Mouse (Mus musculus): ENCODE data around the gene Irak4. TPM values are rescaled to one million over a fixed set of nuclear protein-coding genes. Genes with fewer than 3 reads are reported as not detected.
A peak's percentile ranks its signal among the peaks of the same experiment; 100 is the strongest.

Irak4 gene
- polyA plus RNA-seq, 1 experiment from 2014 or later: 6.1 TPM

GRCm38 (mm10) chr15:94571501-94571900, 28.1 kb downstream of the Irak4 start:
- no peak overlapping the region for H3K9ac ChIP-seq (ENCODE audit: low read depth, low read length)
- H3K27ac ChIP-seq (ENCODE audit: low read depth, low read length): no peak overlapping the region
- H3K4me2 ChIP-seq: no peak overlapping the region
- no peaks in the 10 kb centered on the region for H3K9me3 ChIP-seq (ENCODE audit: control insufficient read depth, low read length)
- ATAC-seq (replicated peaks; ENCODE audit: low FRiP score) (no peak), DNase-seq (ENCODE audit: low spot score) (no peak)
- no peaks in the 10 kb centered on the region; the same call in 1 of the 2 replicates for H3K4me1 ChIP-seq (replicated peaks; ENCODE audit: control insufficient read depth, insufficient read depth, low read length)
- 84% methylated on average over 4 of the region's 4 CpGs for WGBS
- no peak overlapping the region for H3K4me3 ChIP-seq (ENCODE audit: low read depth, low read length)
- no peaks in the 10 kb centered on the region for H3K36me3 ChIP-seq (ENCODE audit: control insufficient read depth, insufficient read depth, low read length)
- H3K27me3 ChIP-seq (replicated peaks; ENCODE audit: control insufficient read depth, insufficient read depth, low read length): no peaks in the 10 kb centered on the region

GRCm38 (mm10) chr15:94572746-94573145, 29.3 kb downstream of the Irak4 start:
- H3K27ac ChIP-seq (ENCODE audit: low read depth, low read length): no peak overlapping the region
- no peak overlapping the region for H3K4me3 ChIP-seq (ENCODE audit: low read depth, low read length)
- H3K4me1 ChIP-seq (replicated peaks; ENCODE audit: control insufficient read depth, insufficient read depth, low read length): no peaks in the 10 kb centered on the region; the same call in 1 of the 2 replicates
- no peaks in the 10 kb centered on the region for H3K36me3 ChIP-seq (ENCODE audit: control insufficient read depth, insufficient read depth, low read length)
- no peak overlapping the region for H3K9ac ChIP-seq (ENCODE audit: low read depth, low read length)
- WGBS: 72% methylated on average over 8 of the region's 8 CpGs
- ATAC-seq (replicated peaks; ENCODE audit: low FRiP score): no peak
- no peak overlapping the region for H3K4me2 ChIP-seq
- H3K9me3 ChIP-seq (ENCODE audit: control insufficient read depth, low read length): no peaks in the 10 kb centered on the region
- no peaks in the 10 kb centered on the region for H3K27me3 ChIP-seq (replicated peaks; ENCODE audit: control insufficient read depth, insufficient read depth, low read length)
- DNase-seq (ENCODE audit: low spot score): no peak

DNA sequence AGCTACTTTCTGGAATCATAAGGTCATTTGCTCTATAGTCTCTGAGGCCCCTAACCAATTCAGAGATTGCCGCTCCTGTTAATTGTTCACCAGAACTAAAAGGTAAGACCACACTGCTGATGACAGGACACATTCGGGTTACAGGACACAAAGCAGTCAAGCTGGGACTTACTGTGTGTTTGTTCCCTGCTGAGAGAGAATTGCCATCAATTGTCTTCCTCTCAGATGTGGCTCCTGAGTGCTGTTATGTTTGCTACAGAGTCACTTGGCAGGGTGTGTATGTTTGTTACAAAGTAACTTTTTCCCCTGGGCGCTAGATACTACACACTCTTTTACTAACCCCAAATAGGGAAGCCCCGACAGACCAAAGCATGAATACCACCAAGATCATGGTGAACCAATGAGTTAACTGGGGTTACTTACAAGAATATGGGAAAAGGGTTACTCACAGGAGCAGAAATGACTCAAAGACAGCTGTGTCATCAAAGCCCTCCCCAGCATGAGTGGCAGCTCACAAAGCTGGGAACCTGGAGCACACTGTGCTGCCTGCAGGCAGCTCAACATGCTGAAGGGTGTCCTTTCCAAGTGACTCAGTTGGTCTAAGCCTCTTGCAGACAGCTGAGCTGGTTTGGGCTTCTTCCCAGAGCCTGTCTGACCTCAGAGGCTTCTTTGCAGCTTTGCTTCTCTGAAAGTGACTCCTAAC, 31.3 kb downstream of the Irak4 start:
- Histone ChIP-seq H3K27me3 (replicated peaks; ENCODE audit: control insufficient read depth, insufficient read depth, low read length) (no peaks in the 10 kb centered on the region), H3K4me1 (replicated peaks; ENCODE audit: control insufficient read depth, insufficient read depth, low read length) (no peaks in the 10 kb centered on the region; the same call in 1 of the 2 replicates), H3K9me3 (ENCODE audit: control insufficient read depth, low read length) (no peaks in the 10 kb centered on the region), H3K36me3 (ENCODE audit: control insufficient read depth, insufficient read depth, low read length) (peaks cover 4% of the 10 kb centered on the region), H3K4me3 (ENCODE audit: low read depth, low read length) (no peak overlapping the region), H3K9ac (ENCODE audit: low read depth, low read length) (no peak overlapping the region), H3K27ac (ENCODE audit: low read depth, low read length) (no peak overlapping the region), H3K4me2 (no peak overlapping the region)
- 78% methylated on average over 4 of the region's 4 CpGs for WGBS
- ATAC-seq (replicated peaks; ENCODE audit: low FRiP score) (no peak), DNase-seq (ENCODE audit: low spot score) (no peak)

- ATAC-seq (replicated peaks; ENCODE audit: low FRiP score) (no peak), DNase-seq (ENCODE audit: low spot score) (no peak)
- WGBS: 80% methylated on average over 7 of the region's 7 CpGs
- Histone ChIP-seq H3K36me3 (ENCODE audit: control insufficient read depth, insufficient read depth, low read length) (peaks cover 43% of the 10 kb centered on the region), H3K27ac (ENCODE audit: low read depth, low read length) (no peak overlapping the region), H3K4me3 (ENCODE audit: low read depth, low read length) (no peak overlapping the region), H3K9me3 (ENCODE audit: control insufficient read depth, low read length) (no peaks in the 10 kb centered on the region), H3K9ac (ENCODE audit: low read depth, low read length) (no peak overlapping the region), H3K4me1 (replicated peaks; ENCODE audit: control insufficient read depth, insufficient read depth, low read length) (no peaks in the 10 kb centered on the region), H3K4me2 (no peak overlapping the region), H3K27me3 (replicated peaks; ENCODE audit: control insufficient read depth, insufficient read depth, low read length) (no peaks in the 10 kb centered on the region)
These were observed 38.7 kb downstream of the Irak4 start for GRCm38 (mm10) chr15:94582000-94582593.

DNA sequence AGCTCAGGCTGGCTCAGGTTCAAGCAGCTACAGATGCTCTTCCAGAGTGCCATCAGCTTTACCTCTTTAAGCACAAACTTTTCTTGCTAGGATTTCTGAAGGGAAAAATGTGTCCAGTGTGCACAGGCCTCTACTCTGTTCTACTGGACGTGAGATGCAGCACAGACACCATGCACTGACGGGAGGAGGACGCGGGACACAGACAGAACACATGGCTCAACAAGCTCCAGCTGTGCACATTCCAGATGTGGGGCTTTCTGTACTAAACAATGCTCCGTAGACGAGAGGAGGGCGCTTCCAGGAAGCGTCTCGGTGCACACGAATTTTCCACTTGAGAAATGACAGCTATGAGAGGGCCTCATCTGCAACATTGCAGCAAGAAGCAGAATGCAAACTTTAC, 39.7 kb downstream of the Irak4 start:
- H3K27me3 ChIP-seq (replicated peaks; ENCODE audit: control insufficient read depth, insufficient read depth, low read length): no peaks in the 10 kb centered on the region
- 0 out of 2 replicates have a peak, but pooled peaks cover 3% of the 10 kb centered on the region for H3K4me1 ChIP-seq (replicated peaks; ENCODE audit: control insufficient read depth, insufficient read depth, low read length)
- ATAC-seq (replicated peaks; ENCODE audit: low FRiP score) (no peak), DNase-seq (ENCODE audit: low spot score) (no peak)
- H3K4me3 ChIP-seq (ENCODE audit: low read depth, low read length): no peak overlapping the region
- H3K27ac ChIP-seq (ENCODE audit: low read depth, low read length): no peak overlapping the region
- peaks cover 43% of the 10 kb centered on the region for H3K36me3 ChIP-seq (ENCODE audit: control insufficient read depth, insufficient read depth, low read length)
- 89% methylated on average over 10 of the region's 10 CpGs for WGBS
- H3K9ac ChIP-seq (ENCODE audit: low read depth, low read length): no peak overlapping the region
- H3K9me3 ChIP-seq (ENCODE audit: control insufficient read depth, low read length): no peaks in the 10 kb centered on the region
- H3K4me2 ChIP-seq: no peak overlapping the region

GRCm38 (mm10) chr15:94584738-94585137, 41.3 kb downstream of the Irak4 start:
- no peak overlapping the region for H3K27ac ChIP-seq (ENCODE audit: low read depth, low read length)
- ATAC-seq (replicated peaks; ENCODE audit: low FRiP score) (no peak), DNase-seq (ENCODE audit: low spot score) (no peak)
- no peak overlapping the region for H3K9ac ChIP-seq (ENCODE audit: low read depth, low read length)
- WGBS: 89% methylated on average over 4 of the region's 4 CpGs
- no peaks in the 10 kb centered on the region for H3K9me3 ChIP-seq (ENCODE audit: control insufficient read depth, low read length)
- no peaks in the 10 kb centered on the region for H3K27me3 ChIP-seq (replicated peaks; ENCODE audit: control insufficient read depth, insufficient read depth, low read length)
- H3K4me3 ChIP-seq (ENCODE audit: low read depth, low read length): no peak overlapping the region
- H3K4me1 ChIP-seq (replicated peaks; ENCODE audit: control insufficient read depth, insufficient read depth, low read length): peaks cover 6% of the 10 kb centered on the region; the same call in 1 of the 2 replicates
- peaks cover 39% of the 10 kb centered on the region for H3K36me3 ChIP-seq (ENCODE audit: control insufficient read depth, insufficient read depth, low read length)
- no peak overlapping the region for H3K4me2 ChIP-seq

DNA sequence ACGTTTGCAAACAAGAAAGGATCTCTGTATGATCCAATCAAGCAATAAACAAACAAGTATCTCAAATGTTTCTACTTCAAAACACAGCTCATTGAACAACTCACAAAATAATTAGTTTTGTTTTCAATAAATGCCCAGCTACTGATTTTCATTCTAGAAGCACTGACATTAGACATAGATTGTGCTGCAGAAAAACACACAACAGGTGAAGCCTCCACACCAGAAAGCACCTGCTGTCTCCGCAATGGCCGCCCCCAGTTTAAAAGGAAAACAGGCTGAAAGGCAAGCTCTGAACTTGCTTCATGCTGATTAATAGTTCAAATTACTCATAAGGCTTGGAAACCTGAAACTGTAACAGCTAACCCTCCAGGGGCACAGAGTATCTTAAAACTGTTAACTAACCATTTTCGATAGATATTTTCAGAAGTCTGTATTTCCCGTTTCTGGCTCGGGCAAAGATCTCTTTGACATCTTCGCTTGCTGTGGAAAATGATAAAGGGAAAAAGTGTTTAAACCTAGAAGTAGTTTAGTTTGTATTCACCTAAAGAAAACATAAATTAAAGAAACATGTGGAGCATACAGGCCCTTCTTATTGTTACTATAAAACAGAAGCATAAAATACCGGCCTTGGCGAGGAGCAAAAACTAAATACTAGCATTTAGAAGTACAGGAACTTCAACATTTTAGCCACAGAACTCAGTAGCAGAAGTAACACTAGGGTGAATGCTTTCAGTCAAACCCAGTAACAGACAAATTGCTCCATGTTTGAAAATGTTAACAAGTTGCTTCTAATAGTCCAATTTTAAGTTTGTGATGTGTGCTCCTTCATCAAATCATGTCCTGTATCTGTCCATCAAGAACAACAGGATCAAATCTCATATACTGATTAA, 44.6 kb downstream of the Irak4 start:
- Histone ChIP-seq H3K4me1 (replicated peaks; ENCODE audit: control insufficient read depth, insufficient read depth, low read length) (peaks cover 6% of the 10 kb centered on the region; the same call in 1 of the 2 replicates), H3K27me3 (replicated peaks; ENCODE audit: control insufficient read depth, insufficient read depth, low read length) (no peaks in the 10 kb centered on the region), H3K9ac (ENCODE audit: low read depth, low read length) (no peak overlapping the region), H3K27ac (ENCODE audit: low read depth, low read length) (no peak overlapping the region), H3K9me3 (ENCODE audit: control insufficient read depth, low read length) (no peaks in the 10 kb centered on the region), H3K4me2 (peak overlapping the region; percentile 70), H3K36me3 (ENCODE audit: control insufficient read depth, insufficient read depth, low read length) (peaks cover 16% of the 10 kb centered on the region), H3K4me3 (ENCODE audit: low read depth, low read length) (peak overlapping the region; percentile 76)
- ATAC-seq (replicated peaks; ENCODE audit: low FRiP score): no peak
- DNase-seq (ENCODE audit: low spot score): no peak
- WGBS: 81% methylated on average over 9 of the region's 9 CpGs

- Histone ChIP-seq H3K9me3 (ENCODE audit: control insufficient read depth, low read length) (no peaks in the 10 kb centered on the region), H3K4me2 (peak within 1 kb of the TSS; percentile 70), H3K36me3 (ENCODE audit: control insufficient read depth, insufficient read depth, low read length) (peaks cover 4% of the 10 kb centered on the region; the same call in 1 of the 2 replicates), H3K9ac (ENCODE audit: low read depth, low read length) (peak within 1 kb of the TSS; percentile 89), H3K4me1 (replicated peaks; ENCODE audit: control insufficient read depth, insufficient read depth, low read length) (peaks cover 6% of the 10 kb centered on the region; the same call in 1 of the 2 replicates), H3K4me3 (ENCODE audit: low read depth, low read length) (peak within 1 kb of the TSS; percentile 76), H3K27me3 (replicated peaks; ENCODE audit: control insufficient read depth, insufficient read depth, low read length) (no peaks in the 10 kb centered on the region), H3K27ac (ENCODE audit: low read depth, low read length) (peak within 1 kb of the TSS; percentile 20; the same call in 1 of the 2 replicates)
- under 1% methylated on average over 67 of the region's 70 CpGs for WGBS
- ATAC-seq (replicated peaks; ENCODE audit: low FRiP score): peak; percentile 99
- peak; percentile 96 for DNase-seq (ENCODE audit: low spot score)
These were observed 46.0 kb downstream of the Irak4 start, which contains the start of gene Twf1 for GRCm38 (mm10) chr15:94589219-94590075. TSS of gene Twf1 (minus strand) at chr15:94589889.
